Mouse (Mus musculus): ENCODE results near the gene Alox8.

GRCm38 (mm10) chr11:69230420-69230819 lies 32.8 kb upstream of the Alox8 start:
- TF ChIP-seq CTCF (IDR thresholded peaks at IDR 0.05; ENCODE audit: low read depth, low read length) (no peak), POLR2A (IDR thresholded peaks at IDR 0.05; ENCODE audit: extremely low read depth, insufficient read depth, low read length) (no peak)
